Mouse (Mus musculus): ENCODE results near the gene Clca3a1.

The Clca3a1 gene

DNA sequence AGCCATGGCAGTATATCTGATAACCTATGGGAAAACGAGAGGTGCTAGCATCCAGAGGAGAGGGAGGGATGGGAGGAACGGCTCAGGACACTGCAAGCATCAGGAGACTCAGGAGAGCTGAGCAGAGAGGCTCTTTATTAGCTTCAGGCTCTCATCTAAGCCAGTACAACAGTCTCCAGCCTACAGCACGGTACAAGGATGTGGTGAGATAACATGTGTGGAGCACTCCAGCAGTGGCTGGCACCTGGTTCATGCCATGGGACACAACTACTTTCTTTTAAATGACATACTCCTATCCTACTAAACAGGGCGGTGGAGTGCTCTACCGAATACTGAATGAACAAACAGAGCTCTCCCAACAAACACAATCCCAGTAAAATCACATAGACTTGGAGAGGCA lies 79.2 kb downstream of the Clca3a1 start:
- DNase-seq (ENCODE audit: low spot score), result no peak

DNA sequence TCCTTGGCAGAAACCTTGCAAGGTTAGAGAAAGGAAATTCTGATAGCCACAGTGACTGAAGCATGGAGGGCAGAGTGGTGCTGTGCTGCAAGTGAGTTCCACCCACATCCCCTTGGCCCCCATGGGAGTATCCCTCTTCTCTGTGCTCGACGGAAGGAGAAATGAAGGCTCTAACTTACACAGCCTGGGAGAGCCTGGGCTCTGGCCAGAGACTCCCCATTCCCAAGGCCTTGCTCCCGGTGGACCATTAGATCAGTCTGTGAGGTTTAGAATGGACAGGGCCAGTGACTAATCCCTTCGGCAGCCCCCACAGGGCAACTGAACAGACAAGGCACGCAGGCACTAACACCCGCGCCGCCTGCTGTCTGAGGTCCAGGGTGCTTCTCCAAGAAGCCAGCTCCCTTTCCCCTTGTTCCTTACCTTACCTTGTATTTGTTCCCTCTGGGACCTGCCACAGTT lies 81.0 kb downstream of the Clca3a1 start:
- DNase-seq (ENCODE audit: low spot score), result no peak
